Mouse (Mus musculus) embryo, embryonic 10.5 days (tissue): ENCODE measurements around the gene Mfap1b.
"Not testable (repeated sequence)": the region's sequence is repeated elsewhere in the genome, so short reads cannot be mapped to it uniquely, and the experiment has no call there.

Experiments
- DNase-seq: peaks from one replicate; pipeline ENCODE4 v3.0.0-alpha.2; 2015; ENCODE audit warnings: low spot score

Gene Mfap1b

DNA sequence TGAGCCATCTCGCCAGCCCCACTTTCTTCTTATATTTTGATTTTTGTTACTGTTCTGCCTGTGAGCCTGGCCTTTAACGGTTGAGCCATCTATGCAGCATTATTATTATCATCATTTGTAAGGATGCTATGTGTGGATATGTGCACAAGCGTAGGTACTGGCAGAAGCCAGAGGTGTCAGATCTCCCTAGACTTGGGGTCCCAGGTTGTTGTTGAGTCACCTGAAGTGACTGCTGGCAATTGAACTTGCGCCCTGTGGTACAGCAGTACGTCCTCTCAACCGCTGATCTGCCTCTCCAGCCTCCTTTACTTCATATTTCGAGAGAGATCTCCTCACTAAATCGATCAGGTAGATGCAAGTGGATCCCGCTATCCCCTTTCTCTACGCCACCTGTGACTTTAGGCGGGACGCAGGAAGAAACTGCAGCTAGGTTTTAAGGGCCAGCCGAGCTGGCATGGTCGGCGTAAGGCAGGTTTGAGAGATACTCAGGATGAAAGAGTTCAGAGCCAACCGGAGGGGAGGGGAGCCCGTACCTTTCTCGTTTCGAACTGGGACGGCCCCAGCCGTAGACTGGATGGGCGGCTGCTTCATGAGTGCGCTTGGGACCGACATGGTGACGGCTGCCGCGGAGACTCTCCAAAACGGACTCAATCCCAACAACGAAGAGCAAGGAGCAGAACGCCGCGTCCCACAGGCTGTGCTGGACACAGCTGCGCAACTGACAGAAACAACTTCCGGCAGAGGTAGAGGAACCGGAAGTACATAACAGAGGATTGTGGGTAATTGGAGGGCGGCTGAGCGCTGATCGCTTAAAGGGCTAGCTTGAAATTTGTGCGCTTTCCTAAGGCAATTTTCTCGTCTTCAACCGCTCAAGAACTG is at the start of gene Mfap1b:
TSS of gene Mfap1b (minus strand) at position 767 of the 879 bp plus-strand sequence.
- peak; percentile 94 for DNase-seq

DNA sequence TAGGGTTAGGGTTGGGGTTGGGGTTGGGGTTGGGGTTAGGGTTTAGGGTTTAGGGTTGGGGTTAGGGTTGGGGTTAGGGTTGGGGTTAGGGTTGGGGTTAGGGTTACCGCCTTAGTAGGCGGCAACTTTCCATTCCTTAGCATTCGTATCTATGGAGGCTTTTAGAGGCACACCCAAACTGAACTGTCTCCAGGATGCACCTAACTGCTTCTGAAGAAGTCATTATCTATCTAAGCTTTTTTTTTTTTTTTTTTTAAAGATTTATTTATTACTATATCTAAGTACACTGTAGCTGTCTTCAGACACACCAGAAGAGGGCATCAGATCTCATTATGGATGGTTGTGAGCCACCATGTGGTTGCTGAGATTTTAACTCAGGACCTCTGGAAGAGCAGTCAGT is 49.0 kb upstream of the Mfap1b start:
- not testable (repeated sequence) for DNase-seq

DNA sequence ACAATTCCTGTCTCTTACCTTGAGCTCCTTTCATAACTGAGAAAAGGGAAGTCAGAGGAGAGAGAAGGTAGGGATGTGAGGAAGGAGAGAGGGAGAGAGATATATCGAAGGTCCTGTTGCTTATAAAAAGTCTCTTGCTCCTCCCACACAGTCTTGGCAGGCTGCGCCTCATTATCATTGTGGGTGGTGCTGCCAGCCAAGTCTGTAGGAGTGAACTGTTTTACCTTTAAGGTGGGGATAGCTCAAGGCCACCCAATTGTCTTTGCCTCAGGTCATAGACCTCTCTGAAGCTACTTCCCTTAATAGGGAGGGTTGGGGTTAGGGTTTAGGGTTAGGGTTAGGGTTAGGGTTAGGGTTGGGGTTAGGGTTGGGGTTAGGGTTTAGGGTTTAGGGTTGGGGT is 48.1 kb upstream of the Mfap1b start:
- DNase-seq = no peak

DNA sequence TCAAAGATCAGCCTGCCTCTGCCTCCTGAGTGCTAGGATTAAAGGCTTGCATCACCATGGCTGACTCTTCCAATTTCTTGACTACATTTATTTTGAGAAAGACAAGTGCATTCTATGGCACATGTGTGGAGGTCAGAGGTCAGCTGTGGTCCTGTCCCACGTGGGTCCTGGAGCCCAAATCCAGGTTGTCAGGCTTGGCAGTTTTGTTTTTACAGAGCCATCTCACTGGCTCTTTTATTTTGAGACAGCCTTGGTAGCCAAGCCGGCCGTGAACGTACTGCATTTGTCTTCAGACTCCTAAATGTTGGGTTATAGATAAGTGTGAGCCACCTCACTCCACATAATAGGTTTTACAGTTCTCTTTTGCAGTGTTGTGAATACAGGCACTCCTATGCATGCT is 44.8 kb upstream of the Mfap1b start:
- not testable (repeated sequence) for DNase-seq

DNA sequence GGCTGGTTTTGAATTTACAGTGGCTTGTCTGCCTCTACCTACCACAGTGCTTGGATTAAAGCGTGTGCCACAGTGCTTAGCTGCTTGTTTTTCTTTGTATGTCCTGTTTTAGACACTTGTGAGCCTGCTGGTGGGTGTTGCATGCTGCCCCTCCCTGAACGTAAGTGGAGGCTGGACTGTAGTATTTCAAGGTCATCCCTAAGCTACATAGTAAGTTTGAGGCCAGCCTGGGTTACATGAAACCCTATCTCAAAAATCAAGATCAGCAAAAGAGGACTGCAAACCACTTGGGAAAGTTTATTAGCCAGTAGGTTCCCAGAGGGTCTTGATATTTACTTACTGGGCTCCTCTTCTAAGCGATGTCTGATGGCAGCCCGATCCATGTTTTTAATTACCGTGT is 44.2 kb upstream of the Mfap1b start:
- no peak for DNase-seq

DNA sequence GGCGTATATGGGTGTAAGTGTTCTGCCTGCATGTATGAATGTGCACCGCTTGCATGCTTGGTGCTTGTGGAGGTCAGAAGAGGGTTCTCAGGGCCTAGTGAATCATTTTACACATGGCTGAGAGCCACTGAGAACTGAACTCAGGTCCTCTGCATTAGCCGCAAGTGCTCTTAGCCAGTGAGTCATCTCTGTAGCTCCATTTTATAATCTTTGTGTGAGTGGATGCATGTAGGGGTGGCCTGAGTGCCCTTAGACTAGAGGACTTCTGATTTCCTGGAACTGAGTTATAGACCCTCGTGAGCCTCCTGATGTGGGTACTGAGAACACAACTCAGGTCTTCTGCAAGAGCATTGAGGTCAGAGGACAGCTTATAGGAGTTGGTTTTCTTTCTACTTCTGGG is 40.3 kb upstream of the Mfap1b start:
- no peak for DNase-seq

DNA sequence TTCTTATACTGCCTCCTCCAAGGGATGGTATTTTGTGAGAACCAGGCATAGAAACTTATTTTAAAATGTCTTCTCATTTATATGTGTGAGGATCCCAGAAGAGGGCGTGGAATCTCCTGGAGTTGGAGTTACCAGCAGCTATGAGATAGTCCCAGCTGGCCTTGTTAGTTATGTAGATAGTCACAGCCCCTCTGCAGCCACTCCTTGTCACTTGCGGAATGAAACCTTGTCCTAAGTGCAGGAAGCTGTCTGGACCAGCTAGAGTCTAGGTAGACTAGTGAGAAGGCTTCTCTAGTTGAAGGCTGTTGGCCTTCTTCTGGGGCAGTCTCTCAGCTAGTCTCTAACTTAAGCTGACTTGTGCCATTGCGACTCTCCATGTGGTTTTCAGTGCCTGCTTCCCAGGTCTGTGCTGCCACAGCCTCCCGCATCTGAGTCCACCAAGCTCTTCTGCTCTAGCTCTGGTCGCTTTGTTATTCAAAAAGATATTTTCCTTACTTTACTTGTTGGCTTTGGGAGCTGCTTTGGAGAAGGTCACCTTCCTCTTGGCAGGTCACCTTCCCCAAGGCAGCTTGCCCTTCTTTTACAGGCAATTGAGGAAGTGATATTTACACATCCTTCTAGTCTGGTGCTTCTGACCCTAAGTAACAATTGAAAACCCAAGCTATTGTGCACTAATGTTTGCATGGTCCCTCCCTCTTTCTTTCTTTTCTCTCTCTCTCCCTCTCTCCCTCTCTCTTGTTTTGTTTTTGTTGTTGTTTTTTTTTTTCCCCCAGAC is 39.3 kb upstream of the Mfap1b start:
- DNase-seq = not testable (repeated sequence)

DNA sequence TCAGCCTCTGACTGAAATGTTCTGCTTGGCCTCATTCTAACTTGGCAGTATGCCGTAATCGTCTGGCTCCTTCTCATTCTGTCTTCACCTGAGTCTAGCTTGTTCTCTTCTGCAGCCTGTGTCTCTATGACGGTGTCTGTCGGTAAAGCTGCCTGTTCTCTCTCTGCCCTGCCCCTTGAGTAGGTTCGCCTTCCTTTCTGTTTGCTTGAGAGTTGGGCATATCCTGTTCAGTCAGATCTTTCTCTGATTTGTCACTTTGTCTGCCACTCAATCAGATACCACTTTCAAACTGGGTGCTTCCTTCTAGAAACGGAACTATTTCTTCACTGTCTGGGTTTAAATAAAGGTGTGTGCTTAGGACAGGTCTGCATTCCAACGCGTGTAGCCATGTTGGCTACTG is 37.5 kb upstream of the Mfap1b start:
- no peak for DNase-seq

DNA sequence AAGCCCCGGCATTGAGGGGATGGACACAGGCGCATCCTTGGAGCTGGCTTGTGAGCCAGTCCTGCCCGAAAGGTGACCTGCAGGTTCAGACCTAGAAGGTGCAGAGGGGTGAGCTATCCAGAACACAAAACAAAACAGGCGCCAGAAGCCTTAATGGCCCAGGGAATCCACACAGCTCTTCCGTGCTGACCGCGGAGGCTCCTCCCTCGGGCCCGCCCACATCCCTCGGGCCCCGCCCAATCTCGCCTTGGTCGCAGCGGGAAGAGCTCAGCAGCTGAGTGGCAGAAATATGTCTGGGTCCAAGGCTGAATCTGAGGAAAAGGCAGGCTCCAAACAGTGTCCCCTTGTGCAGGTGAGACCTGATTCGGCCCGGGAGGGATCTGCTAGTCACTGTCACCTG is 35.7 kb upstream of the Mfap1b start:
- DNase-seq = peak; percentile 77

DNA sequence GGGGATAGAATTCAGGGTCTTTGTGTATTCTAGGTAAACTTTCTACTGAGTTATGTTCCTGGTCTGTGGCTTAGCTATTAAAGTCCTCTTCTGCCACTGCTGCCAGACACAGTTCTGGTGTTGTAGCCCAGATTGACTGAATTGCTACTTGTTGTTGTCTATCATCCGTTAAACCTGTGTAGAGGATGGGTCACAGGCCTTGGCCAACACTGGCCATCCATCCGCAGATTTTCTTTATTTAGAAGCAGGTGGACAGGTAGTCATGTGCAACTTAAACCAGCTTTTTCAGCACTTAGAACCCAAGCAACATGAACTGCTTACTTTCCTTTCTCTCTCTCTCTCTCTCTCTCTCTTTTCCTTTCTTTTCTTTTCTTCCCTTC is 34.1 kb upstream of the Mfap1b start:
- no peak for DNase-seq

DNA sequence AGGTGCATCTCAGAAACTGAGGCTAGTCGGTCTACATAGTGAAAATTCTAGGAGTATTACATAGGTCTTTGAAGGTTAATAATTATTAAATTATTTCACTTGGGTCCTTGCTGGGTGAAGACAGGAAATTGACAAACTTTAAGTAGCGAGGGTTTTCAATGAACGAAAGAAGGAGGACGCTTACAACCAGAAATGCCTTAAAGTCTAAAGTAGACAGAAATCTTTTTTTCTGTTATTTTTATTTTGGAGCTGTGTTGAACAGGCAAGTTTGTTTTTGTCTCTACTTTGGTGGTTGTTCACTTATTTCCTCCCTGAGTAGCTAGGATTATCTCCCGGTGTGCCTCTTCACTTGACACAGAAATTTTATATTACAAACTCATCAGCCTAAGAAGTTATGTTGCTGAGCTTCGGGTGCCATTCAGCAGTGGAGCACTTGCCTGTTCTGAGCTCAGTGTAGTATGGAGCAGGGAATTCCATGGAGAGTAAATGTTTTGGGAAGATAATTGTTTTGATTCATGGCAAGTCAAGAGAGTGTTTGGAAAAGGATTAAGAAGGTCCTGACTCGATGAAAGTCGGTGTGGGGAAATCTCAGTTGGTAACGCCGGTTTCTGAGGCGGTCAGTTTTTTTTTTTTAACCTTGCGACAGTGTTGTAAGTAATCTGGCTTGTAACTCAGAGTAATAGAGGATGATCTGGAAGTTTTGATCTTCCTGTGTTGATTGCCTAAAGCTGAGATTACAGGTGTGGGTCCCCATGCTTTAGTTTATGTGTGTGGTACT is 33.5 kb upstream of the Mfap1b start:
- peak; percentile 18 for DNase-seq

DNA sequence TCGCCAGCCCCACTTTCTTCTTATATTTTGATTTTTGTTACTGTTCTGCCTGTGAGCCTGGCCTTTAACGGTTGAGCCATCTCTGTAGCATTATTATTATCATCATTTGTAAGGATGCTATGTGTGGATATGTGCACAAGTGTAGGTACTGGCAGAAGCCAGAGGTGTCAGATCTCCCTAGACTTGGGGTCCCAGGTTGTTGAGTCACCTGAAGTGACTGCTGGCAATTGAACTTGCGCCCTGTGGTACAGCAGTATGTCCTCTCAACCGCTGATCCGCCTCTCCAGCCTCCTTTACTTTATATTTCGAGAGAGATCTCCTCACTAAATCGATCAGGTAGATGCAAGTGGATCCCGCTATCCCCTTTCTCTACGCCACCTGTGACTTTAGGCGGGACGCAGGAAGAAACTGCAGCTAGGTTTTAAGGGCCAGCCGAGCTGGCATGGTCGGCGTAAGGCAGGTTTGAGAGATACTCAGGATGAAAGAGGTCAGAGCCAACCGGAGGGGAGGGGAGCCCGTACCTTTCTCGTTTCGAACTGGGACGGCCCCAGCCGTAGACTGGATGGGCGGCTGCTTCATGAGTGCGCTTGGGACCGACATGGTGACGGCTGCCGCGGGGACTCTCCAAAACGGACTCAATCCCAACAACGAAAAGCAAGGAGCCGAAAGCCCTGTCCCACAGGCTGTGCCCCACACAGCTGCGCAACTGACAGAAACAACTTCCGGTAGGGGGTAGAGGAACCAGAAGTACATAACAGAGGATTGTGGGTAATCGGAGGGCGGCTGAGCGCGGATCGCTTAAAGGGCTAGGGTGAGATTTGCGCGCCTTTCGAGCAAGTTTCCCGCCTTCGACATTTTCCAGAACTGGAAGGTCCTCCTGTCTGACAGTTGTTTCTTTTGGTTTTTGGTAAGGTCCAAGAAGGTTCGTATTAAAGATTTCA is 32.3 kb upstream of the Mfap1b start, which contains the start of the genes Mfap1a and Wdr76:
TSS of gene Mfap1a (minus strand) at position 724 of the 941 bp plus-strand sequence.
TSS of gene Wdr76 (plus strand) at position 782 of the 941 bp plus-strand sequence.
- peak; percentile 97 for DNase-seq

DNA sequence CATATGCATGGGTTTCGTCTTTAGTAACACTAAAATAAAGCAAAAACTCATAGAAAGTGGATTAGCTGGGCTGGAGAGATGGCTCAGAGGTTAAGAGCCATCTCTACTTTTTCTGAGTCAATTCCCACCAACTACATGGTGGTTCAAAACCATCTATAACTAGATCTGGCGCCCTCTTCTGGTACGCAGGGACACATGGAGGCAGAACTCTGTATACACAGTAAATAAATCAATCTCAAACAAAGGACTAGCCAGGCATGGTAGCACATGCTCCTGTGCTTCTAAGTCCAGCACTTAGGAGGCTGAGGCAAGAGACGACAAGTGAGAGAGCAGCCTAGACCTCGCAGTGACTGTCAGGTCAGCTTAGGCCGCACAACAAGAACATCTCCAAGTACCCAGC is 27.7 kb upstream of the Mfap1b start:
- DNase-seq = not testable (repeated sequence)

DNA sequence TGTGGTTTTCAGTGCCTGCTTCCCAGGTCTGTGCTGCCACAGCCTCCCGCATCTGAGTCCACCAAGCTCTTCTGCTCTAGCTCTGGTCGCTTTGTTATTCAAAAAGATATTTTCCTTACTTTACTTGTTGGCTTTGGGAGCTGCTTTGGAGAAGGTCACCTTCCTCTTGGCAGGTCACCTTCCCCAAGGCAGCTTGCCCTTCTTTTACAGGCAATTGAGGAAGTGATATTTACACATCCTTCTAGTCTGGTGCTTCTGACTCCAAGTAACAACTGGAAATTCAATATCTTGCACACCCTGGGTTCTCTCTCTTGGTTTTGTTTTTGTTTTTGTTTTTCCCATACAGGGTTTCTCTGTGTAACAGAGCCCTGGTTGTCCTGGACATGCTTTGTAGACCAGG is 10.5 kb upstream of the Mfap1b start:
- not testable (repeated sequence) for DNase-seq

DNA sequence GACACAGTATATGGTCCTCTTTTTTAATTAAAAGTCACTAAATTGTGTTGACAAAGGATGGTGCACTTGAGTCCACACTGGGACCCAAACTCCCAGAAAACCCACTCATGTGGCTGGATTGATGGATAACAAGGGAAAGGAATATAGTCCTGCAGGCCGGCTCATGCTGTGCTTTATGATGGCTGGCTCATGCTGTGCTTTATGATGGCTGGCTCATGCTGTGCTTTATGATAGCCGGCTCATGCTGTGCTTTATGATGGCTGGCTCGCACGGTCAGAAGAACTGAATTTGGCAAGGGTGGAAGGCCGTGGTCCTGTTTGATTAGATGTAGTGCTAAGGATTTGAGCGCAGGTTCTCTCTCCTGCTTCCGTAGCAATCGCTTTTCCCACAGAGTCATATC is 9.7 kb upstream of the Mfap1b start:
- no peak for DNase-seq

DNA sequence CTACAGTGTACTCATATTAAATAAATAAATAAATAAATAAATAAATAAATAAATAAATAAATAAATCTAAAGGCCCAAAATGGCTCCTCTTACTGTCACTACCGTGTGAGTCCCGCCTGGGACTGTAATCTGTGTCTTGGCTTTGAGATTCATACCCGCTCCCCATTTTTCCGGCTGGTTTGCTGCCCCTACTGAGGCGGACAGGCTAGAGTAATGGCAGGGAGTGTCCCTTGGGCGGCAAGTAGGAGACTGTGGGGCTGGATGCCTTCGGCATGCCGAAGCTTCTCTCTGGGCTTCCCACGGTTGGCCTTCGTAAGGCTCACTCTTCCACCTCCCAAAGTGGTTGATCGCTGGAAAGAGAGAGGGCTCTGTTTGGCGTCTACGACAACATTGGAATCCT is 7.0 kb upstream of the Mfap1b start:
- DNase-seq = not testable (repeated sequence)

DNA sequence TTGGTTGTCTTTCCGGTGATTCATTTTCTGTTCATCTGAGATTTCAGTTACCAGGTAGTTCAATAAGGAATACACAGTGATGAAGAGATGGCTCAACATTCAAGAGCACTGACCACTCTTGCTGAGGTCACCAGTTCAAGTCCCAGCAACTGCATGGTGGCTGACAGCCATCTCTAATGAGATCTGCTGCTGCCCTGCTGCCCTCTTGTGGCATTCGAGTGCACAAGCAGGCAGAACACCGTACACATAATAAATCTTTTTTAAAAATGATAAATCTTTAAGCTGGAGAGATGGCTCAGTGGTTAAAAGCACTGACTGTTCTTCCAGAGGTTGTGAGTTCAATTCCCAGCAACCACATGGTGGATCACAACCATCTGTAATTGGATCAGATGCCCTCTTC is 6.6 kb upstream of the Mfap1b start:
- DNase-seq = peak; percentile 36

DNA sequence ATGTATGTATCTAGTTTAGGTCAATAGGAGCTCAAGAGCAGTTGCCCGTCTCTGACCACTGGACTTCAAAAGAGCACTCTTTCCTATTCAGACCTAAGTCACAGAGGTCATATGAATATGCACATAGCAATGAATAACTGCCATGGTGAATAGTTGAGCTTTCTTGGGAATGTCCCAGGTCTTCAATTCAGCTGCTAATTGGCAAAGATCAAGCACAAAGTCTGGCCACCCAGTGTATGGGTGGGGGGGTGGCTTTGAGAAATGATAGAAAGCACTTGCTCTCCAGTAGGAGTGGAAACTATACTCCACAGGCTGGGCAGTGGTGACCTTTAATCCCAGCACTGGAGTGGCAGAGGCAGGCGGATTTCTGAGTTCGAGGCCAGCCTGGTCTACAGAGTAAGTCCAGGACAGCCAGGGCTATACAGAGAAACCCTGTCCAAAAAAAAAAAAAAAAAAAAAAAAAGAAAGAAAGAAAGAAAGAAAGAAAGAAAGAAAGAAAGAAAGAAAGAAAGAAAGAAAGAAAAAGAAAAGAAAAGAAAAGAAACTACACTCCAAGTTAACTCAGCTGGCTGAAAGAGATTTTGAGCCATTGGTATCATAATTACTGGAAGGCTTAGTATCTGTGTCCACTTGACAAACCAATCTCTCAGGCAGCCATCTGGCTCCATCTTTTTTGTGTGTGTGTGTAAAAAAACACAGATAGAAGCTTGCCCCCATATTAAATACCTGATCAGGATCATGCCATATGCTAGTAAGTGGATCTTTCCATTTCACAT is 3.8 kb upstream of the Mfap1b start:
- no peak for DNase-seq

DNA sequence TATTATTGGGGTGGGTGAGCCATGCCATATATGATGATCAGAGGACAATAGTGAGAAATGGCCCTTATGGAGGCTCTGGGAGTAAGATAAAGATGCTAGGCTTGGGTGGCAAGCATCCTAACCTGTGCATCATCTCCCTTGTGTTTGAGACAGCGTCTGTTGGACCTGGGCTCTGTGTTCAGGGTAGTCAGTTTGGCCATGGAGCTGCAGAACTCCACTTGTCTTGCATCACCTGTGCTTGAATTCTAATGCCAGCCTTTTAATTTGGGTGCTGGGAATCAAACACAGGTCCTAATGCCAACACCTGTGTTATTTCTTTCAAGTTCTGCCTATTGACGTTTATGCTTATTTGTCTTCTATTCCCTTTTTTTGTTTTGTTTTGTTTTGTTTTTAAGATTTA is 1.4 kb upstream of the Mfap1b start:
- not testable (repeated sequence) for DNase-seq

DNA sequence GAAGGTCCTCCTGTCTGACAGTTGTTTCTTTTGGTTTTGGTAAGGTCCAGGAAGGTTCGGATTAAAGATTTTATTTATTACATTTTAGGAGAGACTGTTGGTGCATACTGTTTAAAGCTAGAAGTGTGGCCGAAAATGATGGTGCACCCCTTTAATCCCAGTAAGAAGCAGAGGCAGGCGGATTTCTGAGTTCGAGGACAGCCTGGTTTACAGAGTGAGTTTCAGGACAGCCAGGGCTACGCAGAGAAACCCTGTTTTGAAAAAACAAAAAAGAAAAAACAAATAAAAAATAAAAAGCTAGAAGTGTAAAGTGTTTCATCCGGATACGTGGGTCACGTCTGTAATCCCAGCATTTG is 291 bp upstream of the Mfap1b start:
- no peak for DNase-seq
